Mouse (Mus musculus) myocyte (in vitro differentiated cells): ENCODE results near the gene Mchr1.

Experiments used
- MYOG ChIP-seq, 3 experiments: IDR thresholded peaks; one replicate each; pipeline ENCODE4 v1.6.1; 2011; ENCODE audit warnings: control low read depth in 2 of 3, low read depth in 2 of 3, mild to moderate bottlenecking in 2 of 3; ENCODE audit not compliant: insufficient read length in 2 of 3, control insufficient read depth in 1 of 3, insufficient read depth in 1 of 3
- POLR2A ChIP-seq: IDR thresholded peaks from one replicate; pipeline ENCODE4 v1.6.1; 2011; ENCODE audit warnings: low read depth, mild to moderate bottlenecking, control low read depth, moderate library complexity; ENCODE audit not compliant: insufficient read length

GRCm38 (mm10) chr15:81246890-81247289, 11.6 kb downstream of the Mchr1 start:
- TF ChIP-seq POLR2A (no peak), MYOG (IDR thresholded peaks at IDR 0.05; ENCODE audit: control insufficient read depth in 1 of 3, insufficient read depth in 1 of 3, insufficient read length in 2 of 3, low read depth in 2 of 3) (no peak)
